Mouse (Mus musculus) liver, embryonic 11.5 days (tissue): ENCODE results near the gene Cldn15. TPM values are rescaled to one million over a fixed set of nuclear protein-coding genes. Genes with fewer than 3 reads are reported as not detected.

Experiments
- ATAC-seq: fragments of 200-750 bp; cut with Nextera tagmentation; replicated peaks from 2 replicates; pipeline ENCODE4 v1.8.0; 2017; ENCODE audit warnings: moderate number of reproducible peaks, mild to moderate bottlenecking, moderate TSS enrichment, moderate library complexity; ENCODE audit not compliant: low FRiP score
- DNase-seq: peaks from one replicate; pipeline ENCODE4 v3.0.0-alpha.2; 2017; ENCODE audit warnings: low spot score
- H3K27ac ChIP-seq: fragments of 300-500 bp; sonication (generic); 2 replicates; pipeline ENCODE4 v1.5.1; 2014; ENCODE audit warnings: mild to moderate bottlenecking, low read depth, low read length, control low read depth
- H3K27me3 ChIP-seq: fragments of 300-500 bp; sonication (generic); replicated peaks from 2 replicates; pipeline ENCODE4 v1.6.1; 2014; ENCODE audit warnings: low read length, mixed read lengths; ENCODE audit not compliant: control insufficient read depth, insufficient read depth
- H3K36me3 ChIP-seq: fragments of 300-500 bp; sonication (generic); 2 replicates; pipeline ENCODE4 v1.6.1; 2014; ENCODE audit warnings: mild to moderate bottlenecking, low read length, moderate library complexity, mixed read lengths; ENCODE audit not compliant: control insufficient read depth, insufficient read depth
- H3K4me1 ChIP-seq: fragments of 300-500 bp; sonication (generic); replicated peaks from 2 replicates; pipeline ENCODE4 v1.6.1; 2014; ENCODE audit warnings: low read length, mixed read lengths; ENCODE audit not compliant: control insufficient read depth, insufficient read depth
- H3K4me2 ChIP-seq: fragments of 300-500 bp; sonication (generic); 2 replicates; pipeline ENCODE4 v1.6.1; 2014; ENCODE audit warnings: mild to moderate bottlenecking, control low read depth, moderate library complexity
- H3K4me3 ChIP-seq: fragments of 300-500 bp; sonication (generic); 2 replicates; pipeline ENCODE4 v1.5.1; 2014; ENCODE audit warnings: low read depth, low read length, control low read depth
- H3K9ac ChIP-seq: fragments of 300-500 bp; sonication (generic); 2 replicates; pipeline ENCODE4 v1.6.1; 2014; ENCODE audit warnings: low read depth, low read length, control low read depth
- H3K9me3 ChIP-seq: fragments of 300-500 bp; sonication (generic); 2 replicates; pipeline ENCODE4 v1.6.1; 2016; ENCODE audit warnings: low read length, inconsistent platforms, mixed read lengths; ENCODE audit not compliant: control insufficient read depth
- WGBS: fragments of 180-500 bp; shearing (Covaris S2); extraction: QIAGEN DNeasy Blood & Tissue Kit; methylation state at CpG from one replicate; pipeline ENCODE4 v1.1.7; 2014; 5-methylcytosine and 5-hydroxymethylcytosine counted together
- polyA plus RNA-seq: library from polyadenylated mRNA; unstranded; fragments of >200 nt; fragmentation: Nextera tagmentation; extraction: Ambion mirVana; gene quantifications from 2 replicates; pipeline ENCODE4 v1.2.1, GENCODE M21; 2014

Cldn15 gene
- polyA plus RNA-seq, 1 experiment from 2014 or later, result 2.5 TPM

DNA sequence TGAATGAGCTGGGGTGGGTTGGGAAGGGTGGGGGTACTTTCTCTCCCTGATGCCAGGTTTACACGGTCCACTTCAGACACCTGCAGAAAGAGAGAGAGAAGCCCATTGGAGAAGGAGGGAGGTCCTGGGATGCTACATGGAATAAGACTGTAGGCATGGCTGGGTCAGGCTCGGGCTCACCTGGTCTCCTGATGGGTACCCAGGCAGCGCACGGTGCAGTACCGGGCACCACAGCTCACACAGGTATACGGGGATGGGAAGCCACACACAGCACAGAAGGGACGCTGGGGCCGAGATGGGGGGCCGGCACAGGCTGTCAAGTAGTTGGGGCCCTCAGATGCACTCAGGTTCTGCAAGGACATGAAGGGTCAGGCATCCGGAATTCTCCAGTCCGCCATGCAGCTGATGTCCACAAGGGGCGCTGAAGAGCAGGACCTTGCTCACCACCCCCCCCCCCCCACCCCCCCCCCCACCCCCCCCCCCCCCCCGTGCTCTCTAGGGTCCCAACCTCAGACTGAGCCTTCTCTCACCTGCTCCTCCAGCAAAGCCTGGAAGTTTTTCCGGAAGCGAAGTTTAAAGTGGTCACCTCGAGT is 16.0 kb downstream of the Cldn15 start:
- no peaks in the 10 kb centered on the region for H3K27me3 ChIP-seq
- no peak overlapping the region for H3K4me2 ChIP-seq
- H3K9me3 ChIP-seq, result no peaks in the 10 kb centered on the region
- no peak overlapping the region for H3K9ac ChIP-seq
- no peak overlapping the region for H3K4me3 ChIP-seq
- no peak overlapping the region for H3K27ac ChIP-seq
- DNase-seq, result no peak
- ATAC-seq, result no peak
- H3K36me3 ChIP-seq, result peaks cover 3% of the 10 kb centered on the region; the same call in 1 of the 2 replicates
- H3K4me1 ChIP-seq, result peaks cover 6% of the 10 kb centered on the region; the same call in 1 of the 2 replicates
- WGBS, result 53% methylated on average over 15 of the region's 16 CpGs

- H3K4me3 ChIP-seq, result no peak overlapping the region
- peaks cover 6% of the 10 kb centered on the region; the same call in 1 of the 2 replicates for H3K36me3 ChIP-seq
- no peak for DNase-seq
- peaks cover 6% of the 10 kb centered on the region; the same call in 1 of the 2 replicates for H3K4me1 ChIP-seq
- H3K4me2 ChIP-seq, result no peak overlapping the region
- H3K27ac ChIP-seq, result no peak overlapping the region
- ATAC-seq, result no peak
- 53% methylated on average over 14 of the region's 14 CpGs for WGBS
- H3K9me3 ChIP-seq, result no peaks in the 10 kb centered on the region
- no peaks in the 10 kb centered on the region for H3K27me3 ChIP-seq
- no peak overlapping the region for H3K9ac ChIP-seq
These were observed 18.4 kb downstream of the Cldn15 start for GRCm38 (mm10) chr5:136984828-136985227.

- Histone ChIP-seq H3K27ac (peak within 1 kb of the TSS; percentile 85), H3K36me3 (peaks cover 22% of the 10 kb centered on the region), H3K4me2 (peak within 1 kb of the TSS; percentile 86), H3K27me3 (no peaks in the 10 kb centered on the region), H3K9me3 (no peaks in the 10 kb centered on the region), H3K4me1 (peaks cover 6% of the 10 kb centered on the region; the same call in 1 of the 2 replicates), H3K9ac (peak within 1 kb of the TSS; percentile 85), H3K4me3 (peak within 1 kb of the TSS; percentile 77)
- WGBS, result 0% methylated on average over 26 of the region's 26 CpGs
- DNase-seq (peak; percentile 90), ATAC-seq (peak; percentile 91)
These were observed 20.3 kb downstream of the Cldn15 start, which contains the start of gene Plod3 for GRCm38 (mm10) chr5:136986695-136987137. Plod3 (plus strand) TSS chr5:136987019.

- Histone ChIP-seq H3K9me3 (no peaks in the 10 kb centered on the region), H3K4me2 (peak overlapping the region; percentile 86), H3K36me3 (peaks cover 24% of the 10 kb centered on the region), H3K4me3 (peak overlapping the region; percentile 77), H3K27me3 (no peaks in the 10 kb centered on the region), H3K27ac (peak overlapping the region; percentile 85), H3K9ac (peak overlapping the region; percentile 85), H3K4me1 (peaks cover 6% of the 10 kb centered on the region; the same call in 1 of the 2 replicates)
- ATAC-seq, result peak; percentile 59
- DNase-seq, result peak; percentile 81
- WGBS, result under 1% methylated on average over 67 of the region's 67 CpGs
These were observed 20.9 kb downstream of the Cldn15 start for GRCm38 (mm10) chr5:136987138-136987933.

- Histone ChIP-seq H3K4me2 (peak within 1 kb of the TSS; percentile 86), H3K27me3 (no peaks in the 10 kb centered on the region), H3K9me3 (no peaks in the 10 kb centered on the region), H3K9ac (peak within 1 kb of the TSS; percentile 85), H3K36me3 (peaks cover 24% of the 10 kb centered on the region), H3K27ac (peak within 1 kb of the TSS; percentile 85), H3K4me3 (peak within 1 kb of the TSS; percentile 77), H3K4me1 (peaks cover 6% of the 10 kb centered on the region; the same call in 1 of the 2 replicates)
- no peak for DNase-seq
- WGBS, result 9% methylated on average over 12 of the region's 12 CpGs
- peak; percentile 1; the same call in 1 of the 2 replicates for ATAC-seq
These were observed 21.5 kb downstream of the Cldn15 start, which contains the start of gene Znhit1 for GRCm38 (mm10) chr5:136987934-136988271. Znhit1 (minus strand) TSS chr5:136988021.

DNA sequence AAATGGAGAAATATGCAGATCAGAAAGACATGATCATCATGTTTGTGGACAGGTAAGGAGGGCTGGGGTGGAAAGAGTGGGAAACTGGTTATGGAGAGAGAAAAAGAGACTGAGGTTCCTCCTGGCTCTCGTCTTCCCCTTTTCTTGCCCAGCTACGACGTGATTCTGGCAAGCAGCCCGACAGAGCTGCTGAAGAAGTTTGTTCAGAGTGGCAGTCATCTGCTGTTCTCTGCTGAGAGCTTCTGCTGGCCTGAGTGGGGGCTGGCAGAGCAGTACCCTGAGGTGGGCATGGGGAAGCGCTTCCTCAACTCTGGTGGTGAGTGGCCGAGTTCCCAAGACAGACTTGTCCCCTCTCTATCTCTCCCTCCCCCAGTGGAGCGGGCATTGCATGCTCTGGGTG is 22.0 kb downstream of the Cldn15 start:
- Histone ChIP-seq H3K9ac (peak overlapping the region; percentile 85), H3K9me3 (no peaks in the 10 kb centered on the region), H3K27ac (no peak overlapping the region), H3K36me3 (peaks cover 27% of the 10 kb centered on the region), H3K4me2 (peak overlapping the region; percentile 86), H3K4me1 (peaks cover 6% of the 10 kb centered on the region; the same call in 1 of the 2 replicates), H3K4me3 (peak overlapping the region; percentile 77), H3K27me3 (no peaks in the 10 kb centered on the region)
- ATAC-seq, result no peak
- no peak for DNase-seq
- 71% methylated on average over 7 of the region's 7 CpGs for WGBS

GRCm38 (mm10) chr5:136989801-136990200 is 23.4 kb downstream of the Cldn15 start:
- 88% methylated on average over 6 of the region's 6 CpGs for WGBS
- H3K4me1 ChIP-seq, result peaks cover 6% of the 10 kb centered on the region; the same call in 1 of the 2 replicates
- no peak overlapping the region for H3K4me2 ChIP-seq
- H3K36me3 ChIP-seq, result peaks cover 37% of the 10 kb centered on the region
- ATAC-seq (no peak), DNase-seq (no peak)
- H3K4me3 ChIP-seq, result no peak overlapping the region
- H3K27ac ChIP-seq, result no peak overlapping the region
- no peak overlapping the region for H3K9ac ChIP-seq
- no peaks in the 10 kb centered on the region for H3K27me3 ChIP-seq
- H3K9me3 ChIP-seq, result no peaks in the 10 kb centered on the region

- DNase-seq, result peak; percentile 49
- no peaks in the 10 kb centered on the region for H3K9me3 ChIP-seq
- peaks cover 7% of the 10 kb centered on the region for H3K36me3 ChIP-seq
- H3K4me2 ChIP-seq, result peak overlapping the region; percentile 50
- peak overlapping the region; percentile 10; the same call in 1 of the 2 replicates for H3K27ac ChIP-seq
- no peaks in the 10 kb centered on the region for H3K27me3 ChIP-seq
- WGBS, result 63% methylated on average over 4 of the region's 5 CpGs
- peak overlapping the region; percentile 34; the same call in 1 of the 2 replicates for H3K9ac ChIP-seq
- H3K4me3 ChIP-seq, result no peak overlapping the region
- peak; percentile 63 for ATAC-seq
- H3K4me1 ChIP-seq, result peaks cover 15% of the 10 kb centered on the region
These were observed 33.0 kb downstream of the Cldn15 start for GRCm38 (mm10) chr5:136999449-136999848.
